Mouse (Mus musculus) lung, postnatal 10 days (tissue): ENCODE data around the gene Oas2.

Source experiments
- DNase-seq: peaks from one replicate; pipeline ENCODE4 v3.0.0; 2021

Oas2 gene

DNA sequence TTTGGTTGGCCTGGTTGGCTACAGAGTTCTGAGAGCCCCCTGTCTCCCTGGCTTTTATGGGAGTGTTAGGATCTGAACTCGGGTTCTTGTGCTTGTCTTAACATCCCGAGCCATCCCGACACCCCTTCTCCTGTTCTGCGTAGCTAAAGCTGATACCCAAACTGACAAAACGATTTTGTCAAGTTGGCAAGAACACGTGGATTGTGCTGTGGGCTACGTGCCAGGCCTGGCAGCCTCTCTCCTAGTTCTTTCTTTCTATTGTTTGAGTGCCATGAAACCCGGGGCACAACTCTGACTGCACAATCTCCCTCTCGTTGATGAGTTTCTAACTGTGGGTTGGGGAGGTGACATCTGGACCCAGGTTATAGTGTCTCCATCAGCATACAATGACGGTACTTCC is 20.3 kb downstream of the Oas2 start:
- DNase-seq: no peak

DNA sequence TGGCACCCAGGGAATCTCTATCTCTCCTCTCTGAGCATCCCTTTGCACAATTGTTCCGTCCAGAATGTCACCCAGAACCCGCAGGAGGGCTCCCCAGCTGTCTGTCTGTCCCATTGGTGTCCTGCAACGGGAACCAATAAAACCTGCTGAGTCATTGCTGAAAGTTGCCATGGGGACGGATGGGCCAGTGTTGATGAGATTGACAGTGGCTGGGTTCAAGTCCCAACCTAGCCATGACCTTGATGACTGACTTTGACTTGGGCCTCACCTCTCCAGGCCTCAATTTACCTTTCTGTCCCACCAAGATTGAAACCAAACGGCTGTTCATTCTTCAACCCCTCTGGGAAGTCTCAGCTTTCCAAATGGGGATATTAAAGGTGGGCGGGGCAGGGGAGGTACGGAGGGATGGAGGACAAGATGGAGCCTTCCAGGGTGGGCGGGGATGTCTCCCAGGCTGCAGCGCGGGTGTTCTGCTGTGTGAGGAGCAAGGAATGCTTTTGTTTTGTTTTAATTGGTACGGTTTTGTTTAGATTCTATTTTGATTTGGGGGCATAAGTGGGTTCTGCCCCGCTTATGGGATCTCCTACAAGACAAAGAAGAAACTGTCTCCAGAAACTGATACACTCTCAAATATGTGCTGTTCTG is 23.7 kb downstream of the Oas2 start:
- no peak for DNase-seq

DNA sequence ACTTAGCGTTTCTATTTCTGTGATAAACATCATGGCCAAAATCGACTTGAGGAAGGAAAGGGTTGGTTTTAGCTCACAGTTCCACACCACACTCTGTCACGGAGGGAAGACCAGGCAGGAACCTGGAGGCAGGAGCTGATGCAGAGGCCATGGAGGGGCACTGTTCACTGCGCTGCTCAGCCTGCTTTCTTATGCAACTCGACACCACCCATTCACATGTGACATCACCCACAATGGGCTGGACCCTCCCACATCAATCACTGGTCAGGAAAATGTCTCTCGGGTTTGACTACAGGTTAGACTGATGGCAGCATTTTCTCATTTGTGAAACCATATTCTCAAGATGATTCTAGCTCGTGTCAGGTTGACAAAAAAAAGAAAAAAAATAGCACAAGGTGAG is 28.6 kb downstream of the Oas2 start:
- no peak for DNase-seq

DNA sequence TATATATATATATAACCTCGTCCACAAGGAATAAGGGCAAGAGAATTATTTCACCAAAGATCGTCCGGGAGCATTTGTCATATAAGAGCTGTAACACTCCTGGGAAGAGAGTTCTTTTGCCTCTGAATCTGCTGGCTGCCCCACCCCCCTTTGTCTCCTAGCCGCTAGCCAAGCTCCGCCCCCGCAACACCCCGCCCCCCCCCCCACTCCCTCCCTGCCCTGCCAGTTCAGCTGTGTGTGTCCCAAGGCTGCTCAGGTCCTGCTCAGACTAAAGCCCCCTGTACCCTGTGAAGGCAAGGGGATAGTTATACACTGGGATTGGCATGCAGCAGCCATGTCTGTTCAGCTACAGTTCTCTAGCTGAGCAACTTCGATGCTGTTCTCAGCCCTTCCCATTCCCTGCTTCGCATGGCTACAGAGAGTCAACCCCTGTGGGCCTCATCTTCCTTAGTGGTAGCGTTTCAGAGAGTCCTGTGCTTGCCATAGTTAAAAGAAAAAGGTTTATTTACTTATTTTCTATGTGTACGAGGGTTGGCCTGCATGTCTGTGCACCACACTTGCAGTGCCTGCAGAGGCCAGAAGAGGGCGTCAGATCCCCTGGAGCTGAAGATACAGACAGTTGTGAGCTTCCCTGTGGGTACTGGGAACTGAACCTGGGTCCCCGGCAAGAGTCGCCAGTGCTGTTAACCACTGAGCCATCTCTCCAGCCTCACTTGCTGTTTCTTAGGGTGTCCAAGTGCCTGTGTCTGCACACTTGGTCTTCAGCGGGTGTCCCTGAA is 30.9 kb downstream of the Oas2 start:
- DNase-seq: no peak

DNA sequence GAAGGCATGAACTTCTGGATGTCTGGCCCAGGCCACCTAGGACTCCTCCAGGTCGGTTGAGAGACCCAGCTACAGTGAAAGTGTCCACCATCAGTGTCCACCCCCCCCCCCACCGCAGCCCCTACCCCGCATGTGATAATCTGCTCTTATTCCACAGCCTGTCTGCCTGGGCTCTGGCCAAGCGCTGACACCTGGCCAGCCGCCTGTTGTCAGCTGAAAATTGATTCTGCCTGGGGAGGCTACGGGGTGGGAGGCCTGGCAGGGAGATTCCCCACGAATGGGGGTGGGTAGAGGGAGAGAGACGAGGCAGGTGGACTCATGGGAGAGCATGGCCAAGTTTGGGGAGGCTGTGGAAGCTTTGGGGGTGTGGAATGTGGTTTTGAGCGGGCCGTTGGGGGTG is 32.5 kb downstream of the Oas2 start:
- no peak for DNase-seq

DNA sequence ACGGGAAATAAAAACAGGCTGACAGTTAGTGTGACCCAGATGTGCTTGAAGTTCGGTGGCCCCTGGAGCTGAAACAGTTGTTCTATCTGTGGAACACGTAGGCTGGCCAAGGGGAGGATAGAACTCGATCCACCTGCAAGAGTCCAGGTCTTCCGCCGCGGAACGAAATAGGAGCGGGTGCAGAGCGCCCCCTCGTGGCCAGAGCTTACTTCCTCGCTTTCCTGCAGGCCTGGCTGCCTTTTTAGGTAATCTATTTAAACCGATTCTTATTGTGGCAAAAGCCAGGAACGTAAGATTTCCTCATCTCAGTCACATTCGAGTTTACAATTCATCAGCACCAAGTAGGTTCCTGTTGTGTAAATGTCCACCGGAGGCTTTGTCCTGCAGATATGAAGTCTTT is 35.3 kb downstream of the Oas2 start:
- DNase-seq: peak; percentile 63

DNA sequence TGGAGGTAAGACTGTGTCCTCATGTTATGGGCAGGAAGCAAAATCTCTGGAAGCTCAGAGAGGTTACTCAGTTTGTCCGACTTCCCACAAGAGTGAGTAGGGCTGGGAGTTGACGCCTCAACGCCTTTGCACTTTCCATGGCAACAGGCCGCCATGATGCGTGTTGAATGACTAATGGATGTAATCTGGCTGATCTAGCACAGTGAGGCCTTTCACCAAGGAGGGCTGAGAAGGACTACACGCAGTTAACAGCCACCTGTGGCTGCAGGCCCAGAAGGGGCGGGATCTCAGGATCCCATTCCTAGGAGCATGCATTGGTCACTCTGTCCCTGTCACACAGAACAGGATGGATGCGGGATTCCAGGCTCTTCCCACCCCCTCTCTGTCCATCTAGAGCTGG is 36.9 kb downstream of the Oas2 start:
- DNase-seq: no peak

DNA sequence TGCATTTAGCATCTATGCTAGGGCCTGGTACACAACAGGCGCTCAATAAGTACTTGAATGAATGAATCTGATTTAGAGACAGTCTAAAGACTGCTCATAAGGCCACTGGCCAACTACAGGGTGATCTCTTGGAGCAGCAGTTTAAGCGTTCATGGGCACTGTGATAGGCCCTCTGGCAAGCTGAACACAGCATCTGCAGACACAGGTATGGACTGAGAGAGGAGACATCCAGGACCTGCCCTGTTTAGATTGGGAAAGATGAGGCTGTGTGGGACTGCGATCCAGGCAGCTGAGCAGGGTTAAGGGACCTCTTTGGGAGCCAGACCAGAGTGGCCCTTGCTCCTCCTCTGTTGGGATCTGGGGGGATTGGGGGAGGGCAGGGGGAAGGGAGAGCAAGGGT is 37.8 kb downstream of the Oas2 start, which contains the start of gene Dtx1:
TSS of gene Dtx1 (minus strand) at position 101 of the 400 bp plus-strand sequence.
- no peak for DNase-seq

DNA sequence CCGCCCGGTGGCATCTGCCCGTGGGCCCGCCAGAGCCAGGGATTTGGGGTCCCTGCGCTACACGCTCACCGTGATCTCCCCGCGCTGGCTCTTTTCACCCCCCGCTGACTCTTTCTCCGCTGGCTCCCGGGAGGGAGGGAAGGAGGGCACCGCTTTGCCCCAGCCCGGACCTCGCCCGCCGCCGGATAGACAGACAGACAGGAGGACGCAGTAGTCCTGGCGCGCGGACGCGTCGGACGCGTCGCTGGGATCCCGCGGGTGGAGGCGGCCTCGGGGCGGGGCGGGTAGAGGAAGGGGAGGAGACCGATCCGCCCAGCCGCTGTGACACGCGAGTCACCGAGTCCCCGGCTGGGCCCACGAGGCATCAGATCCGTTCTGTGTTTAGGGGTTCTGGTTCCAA is 38.2 kb downstream of the Oas2 start:
- DNase-seq: peak; percentile 51

DNA sequence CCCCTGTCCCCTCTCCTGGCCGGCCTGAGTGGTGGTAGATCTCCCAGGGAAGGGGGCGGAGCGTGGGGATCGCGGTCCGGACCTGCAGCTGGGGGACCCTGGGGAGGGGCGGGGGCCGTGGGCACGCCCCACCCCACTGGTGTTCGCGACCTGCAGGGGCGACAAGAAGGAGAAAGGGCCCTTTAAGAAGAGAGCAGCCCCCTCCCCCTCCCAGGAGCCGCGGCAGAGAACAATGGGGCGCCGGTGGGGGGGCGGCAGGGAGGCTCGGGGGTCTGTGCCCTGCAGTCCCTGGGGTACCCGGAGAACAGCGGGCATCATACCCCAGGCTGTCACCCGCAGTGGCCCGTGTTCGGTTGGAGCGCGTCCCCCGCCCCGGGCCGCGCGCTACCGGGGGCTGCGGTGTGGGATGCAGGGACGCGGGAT is 38.8 kb downstream of the Oas2 start:
- DNase-seq: no peak

DNA sequence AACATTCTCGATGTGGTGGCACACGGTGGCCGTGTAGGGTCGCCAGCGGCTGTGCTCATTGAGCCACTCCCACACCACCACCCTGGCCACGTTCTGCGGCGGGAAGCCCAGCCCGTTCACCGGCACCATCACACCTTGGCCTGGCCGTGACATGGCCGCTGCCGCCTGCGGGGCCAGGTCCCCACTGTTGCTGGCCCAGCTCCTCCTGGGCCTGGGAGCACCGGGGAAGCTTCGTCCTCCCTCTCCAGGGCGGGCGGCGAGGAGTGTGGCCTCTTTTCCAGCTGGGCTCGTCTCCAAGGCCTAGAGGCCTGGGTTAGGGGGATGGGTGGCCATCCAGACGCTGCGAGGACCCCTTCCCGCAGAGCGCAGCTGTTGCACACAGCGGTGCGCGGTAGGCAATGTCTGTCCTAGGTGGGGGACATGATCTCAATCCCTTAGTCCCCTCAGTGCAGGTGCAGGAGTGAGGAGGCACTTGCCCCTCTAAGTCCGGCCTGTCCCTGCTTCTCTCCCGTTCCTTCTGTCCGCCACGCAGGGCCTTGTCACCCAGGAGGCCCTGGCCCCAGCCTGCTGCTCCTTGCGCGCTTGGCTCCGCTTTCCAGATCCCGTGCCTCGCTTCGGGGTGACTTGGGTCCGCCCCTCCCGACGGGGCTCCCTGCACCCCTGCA is 39.4 kb downstream of the Oas2 start:
- DNase-seq: peak; percentile 27

DNA sequence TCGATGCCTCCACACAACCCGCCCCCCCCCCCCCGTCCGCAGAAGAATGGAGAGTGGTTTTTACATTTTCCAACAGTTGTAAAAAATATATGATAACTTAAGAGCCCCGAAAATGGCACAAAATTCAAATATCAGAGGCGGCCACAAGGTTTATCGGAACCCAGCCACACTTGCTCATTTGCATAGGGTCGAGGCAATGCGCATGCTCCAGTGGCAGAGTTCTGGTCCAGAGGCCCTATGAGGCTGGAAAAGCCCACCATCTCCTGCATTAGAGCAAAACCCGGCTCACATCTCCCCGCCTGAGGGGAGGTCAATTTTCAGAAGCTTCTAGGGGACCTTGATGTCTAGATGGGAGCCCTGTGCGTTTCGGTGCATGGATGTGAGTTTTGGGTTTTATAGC is 42.7 kb downstream of the Oas2 start:
- DNase-seq: no peak

DNA sequence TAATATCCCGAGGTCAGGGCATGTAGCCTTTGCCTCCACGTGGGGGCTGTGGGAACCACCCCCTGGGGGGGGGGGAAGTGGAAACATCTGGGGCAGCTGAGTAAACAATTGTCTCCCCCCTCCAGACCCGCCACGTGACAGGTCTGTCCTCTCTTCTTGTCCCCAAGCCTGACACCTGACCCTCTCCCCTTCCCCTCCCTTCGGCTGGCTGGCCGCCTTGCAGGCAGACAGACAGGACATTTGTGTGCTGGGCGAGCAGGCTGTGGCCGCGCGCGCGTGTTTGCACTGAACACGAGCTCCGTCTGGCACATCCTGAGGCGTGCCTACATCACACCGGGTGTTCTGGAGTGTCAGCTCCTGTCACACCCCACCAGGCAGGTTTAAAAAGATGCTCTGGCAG is 43.1 kb downstream of the Oas2 start:
- DNase-seq: peak; percentile 33

DNA sequence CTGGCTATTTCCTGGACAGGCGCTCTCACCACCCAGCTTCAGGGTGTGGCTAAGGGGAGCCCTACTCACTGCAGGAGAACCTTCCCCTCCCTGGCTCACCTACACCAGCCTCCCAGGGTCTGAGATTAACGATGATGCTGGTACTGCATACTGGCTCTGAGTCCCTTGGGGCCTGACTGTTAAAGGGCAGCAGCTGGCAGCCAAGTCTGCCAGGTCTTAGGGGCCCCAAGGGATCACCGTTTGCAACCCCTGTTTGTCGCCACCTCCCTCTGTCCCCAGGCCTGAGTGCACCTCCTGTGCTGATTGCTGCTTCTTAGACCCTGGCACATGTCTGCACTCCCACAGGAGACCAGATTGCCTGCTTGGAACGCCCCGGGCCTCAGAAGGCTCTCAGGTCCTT is 45.2 kb downstream of the Oas2 start:
- no peak for DNase-seq

DNA sequence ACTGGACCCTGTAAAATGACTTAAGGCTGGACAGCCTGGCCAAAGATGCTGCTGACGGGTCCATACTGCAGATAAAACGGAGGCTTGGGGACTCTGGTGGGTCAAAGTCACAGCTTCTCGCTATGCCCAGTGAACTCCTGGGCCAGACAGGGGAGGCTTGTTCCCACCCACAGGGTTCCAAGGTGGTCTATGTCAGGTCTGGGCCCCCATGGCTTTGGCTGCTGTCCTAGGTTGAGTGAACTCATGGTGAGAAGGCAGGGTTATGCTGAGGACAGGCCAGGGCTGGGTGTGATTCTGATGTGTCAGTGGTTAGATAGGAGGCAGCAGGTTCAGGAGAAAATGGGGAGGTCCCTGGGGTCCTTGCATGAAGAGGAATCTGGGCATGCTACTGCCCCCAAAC is 46.0 kb downstream of the Oas2 start:
- no peak for DNase-seq

DNA sequence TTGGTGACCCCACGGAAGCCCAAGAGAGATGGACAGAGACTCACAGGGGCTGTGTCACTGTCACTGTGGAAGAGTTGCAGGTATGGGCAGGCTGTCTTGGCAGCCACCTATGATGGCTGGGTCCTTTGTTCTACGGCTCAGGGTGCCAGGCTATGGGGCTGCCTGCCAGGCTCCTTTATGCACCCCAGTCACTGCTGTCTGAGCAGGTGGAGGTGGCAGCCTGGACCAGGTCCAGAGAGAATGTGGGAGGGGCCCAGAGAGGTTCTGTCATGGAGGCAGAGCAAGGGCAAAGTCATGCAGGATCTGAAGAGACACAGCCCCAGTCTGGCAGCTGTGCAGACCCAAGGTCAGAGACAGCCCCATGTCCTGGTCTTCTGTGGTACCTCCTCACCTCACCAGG is 46.7 kb downstream of the Oas2 start:
- no peak for DNase-seq

DNA sequence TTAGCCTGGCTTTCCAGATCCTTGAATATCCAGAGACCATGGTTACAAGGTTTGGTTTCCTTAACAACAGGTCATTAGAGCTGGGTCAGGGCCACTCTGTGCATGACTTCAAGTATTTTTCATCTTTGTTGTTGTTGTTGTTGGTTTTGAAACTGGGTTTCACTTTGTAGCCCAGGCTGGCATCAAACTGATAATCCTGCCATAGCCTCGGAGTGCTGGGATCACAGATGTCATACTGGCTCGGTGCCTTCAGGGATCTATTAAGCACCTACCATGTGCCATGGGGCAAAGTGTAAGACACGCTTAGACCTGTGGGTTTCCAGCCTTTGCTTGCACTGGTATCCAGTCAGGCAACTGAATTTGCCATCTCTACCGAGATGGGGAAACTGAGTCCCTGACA is 47.2 kb downstream of the Oas2 start:
- no peak for DNase-seq

DNA sequence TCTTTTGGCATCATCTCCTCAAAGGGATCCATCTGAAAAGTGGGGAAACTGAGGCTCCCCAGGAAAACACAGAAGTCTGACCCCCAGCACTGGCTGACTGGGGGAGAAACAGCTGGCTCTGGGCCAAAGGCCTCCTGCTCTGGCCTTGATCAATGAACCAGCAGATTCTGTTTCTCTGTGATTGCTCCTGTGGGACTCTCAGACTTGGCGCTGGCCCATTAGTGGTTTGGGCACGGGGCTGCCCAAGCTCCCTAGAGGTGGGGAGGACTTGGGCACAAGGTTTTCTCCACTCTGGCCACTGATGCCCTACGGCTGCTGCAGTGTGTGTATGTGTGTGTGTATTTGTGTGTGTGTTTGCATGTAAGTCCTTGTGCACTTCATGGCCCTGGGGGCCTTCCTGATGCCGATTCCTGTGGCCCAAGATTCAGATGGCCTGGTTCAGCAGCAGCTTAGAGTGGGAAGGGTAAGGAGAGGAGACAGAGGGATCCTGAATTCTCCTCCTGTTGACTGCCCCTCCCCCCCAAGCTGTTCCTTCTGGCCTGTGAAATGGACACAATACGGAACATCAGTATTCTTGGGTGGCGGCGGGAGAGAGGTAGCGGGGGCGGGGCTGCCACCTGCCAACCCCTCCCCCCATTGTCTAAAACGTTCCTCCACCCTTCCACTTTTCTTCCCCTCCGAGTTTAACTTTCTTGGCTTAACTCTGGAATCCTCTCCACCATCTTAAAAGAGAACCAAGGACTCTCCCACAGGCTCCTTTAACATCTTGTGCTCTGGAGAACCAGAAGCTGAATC is 48.5 kb downstream of the Oas2 start:
- no peak for DNase-seq

DNA sequence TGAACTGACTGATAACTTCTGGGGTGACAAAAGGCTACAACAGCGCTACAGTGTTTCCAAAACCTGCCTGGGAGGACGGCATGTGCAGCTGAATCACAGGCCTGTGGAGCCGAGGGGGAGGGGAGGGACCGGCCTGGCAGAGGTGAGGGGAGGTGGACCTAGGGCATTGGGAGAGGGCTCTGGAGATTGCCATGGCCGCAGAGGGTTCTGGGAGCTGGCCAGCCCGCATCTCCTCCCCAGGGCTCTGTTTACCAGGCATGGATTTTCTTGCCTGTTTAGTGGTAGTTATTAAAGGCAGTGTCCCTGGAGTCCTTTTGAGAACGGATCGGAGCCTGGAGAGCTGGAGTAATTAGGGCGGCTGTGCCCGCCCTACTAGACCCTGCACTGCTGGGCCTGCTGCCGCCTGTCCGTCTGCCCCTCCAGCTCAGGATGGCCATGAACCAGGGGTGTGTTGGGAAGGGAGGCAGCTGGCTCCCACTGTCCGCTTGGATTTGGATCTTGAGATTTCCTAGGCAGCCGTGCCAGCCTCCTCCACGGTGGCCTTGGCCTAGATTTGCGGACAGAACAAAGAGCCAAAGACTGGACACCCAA is 50.8 kb downstream of the Oas2 start:
- DNase-seq: peak; percentile 65

DNA sequence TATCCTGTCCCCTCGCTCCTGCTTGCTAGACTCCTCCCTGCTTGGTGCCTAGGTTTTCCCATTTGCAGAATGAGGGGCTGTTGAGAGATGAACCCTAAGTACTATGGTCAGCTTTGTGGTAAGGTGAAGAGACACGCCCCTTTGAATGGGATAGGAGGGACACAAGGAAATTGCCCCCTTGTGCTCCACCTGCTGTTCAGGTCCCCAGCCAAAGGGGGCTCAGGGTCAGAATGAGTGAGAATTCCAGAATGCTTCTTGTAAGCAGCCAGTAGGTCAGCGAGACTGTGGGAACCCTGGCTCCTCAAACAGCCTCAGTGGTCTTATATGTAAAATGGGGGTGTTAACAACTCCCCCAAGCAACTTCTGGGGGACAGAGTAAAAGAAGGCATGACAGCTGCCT is 51.5 kb downstream of the Oas2 start:
- DNase-seq: no peak

DNA sequence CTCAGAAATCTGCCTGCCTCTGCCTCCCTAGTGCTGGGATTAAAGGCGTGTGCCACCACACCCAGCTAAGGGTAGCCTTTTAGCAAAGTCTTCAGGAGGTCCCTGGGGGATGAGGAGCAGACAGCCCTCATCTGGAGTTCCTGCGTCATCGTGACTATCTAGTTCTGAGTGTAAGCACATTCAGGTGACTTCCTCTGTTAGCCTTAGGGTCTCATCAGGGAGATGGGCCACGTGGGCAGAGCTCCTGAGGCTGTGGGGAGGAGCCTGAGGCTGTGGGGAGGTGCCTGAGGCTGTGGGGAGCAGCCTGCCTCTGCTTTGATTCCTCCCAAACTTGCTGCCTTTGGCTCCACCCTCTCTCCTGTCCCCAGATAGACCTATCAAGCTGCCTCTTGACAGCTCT is 52.8 kb downstream of the Oas2 start:
- no peak for DNase-seq

DNA sequence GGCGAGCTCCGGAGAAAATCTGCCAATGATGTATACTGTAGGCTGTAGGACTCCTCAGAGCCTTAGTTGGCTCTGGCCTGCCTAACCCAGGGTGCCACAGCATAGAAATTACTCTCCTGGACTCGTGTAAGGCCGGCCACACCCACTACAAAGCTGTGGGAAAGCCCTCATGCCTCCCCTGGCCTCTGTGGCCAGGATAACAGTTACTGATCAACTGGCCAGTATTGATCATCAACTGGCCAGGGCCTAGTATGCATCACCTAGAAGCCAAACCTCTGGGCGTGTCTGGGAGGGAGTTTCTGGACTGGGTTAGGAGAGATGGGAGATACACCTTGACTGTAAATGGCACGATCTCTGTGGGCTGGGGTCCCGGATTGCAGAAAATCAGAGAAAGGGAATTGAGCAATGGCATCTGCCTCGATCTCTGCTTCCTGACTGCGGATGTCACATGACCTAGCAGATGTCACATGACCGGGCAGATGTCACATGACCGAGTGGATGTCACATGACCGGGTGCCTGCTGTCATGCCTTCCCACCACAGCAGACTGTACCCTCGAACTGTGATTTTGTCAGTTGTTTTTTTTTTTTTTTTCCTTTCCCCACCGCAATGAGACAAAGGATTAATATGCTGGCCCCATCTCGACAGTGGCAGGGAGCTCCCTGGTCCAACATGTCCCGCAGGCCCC is 53.5 kb downstream of the Oas2 start:
- no peak for DNase-seq
